Mouse (Mus musculus) CH12.LX (cell line): ENCODE results near the gene 1700010B08Rik.

Experiments
- CHD1 ChIP-seq: IDR thresholded peaks from 2 replicates; pipeline ENCODE4 v1.6.1; 2012; ENCODE audit warnings: low read depth, low read length, improper control_type of control experiment, inconsistent platforms
- CTCF ChIP-seq, 2 experiments: IDR thresholded peaks in 1 of 2; conservative IDR thresholded peaks in 1 of 2; 2 replicates each; pipeline ENCODE4 v1.5.1; 2011 to 2012; ENCODE audit warnings: low read depth in 2 of 2, low read length in 2 of 2, improper control_type of control experiment in 1 of 2, inconsistent platforms in 1 of 2, mild to moderate bottlenecking in 1 of 2, moderate library complexity in 1 of 2
- MAX ChIP-seq: IDR thresholded peaks from 2 replicates; pipeline ENCODE4 v1.6.1; 2011; ENCODE audit warnings: low read length, improper control_type of control experiment
- PAX5 ChIP-seq: IDR thresholded peaks from 2 replicates; pipeline ENCODE4 v1.6.1; 2012; ENCODE audit warnings: low read length, inconsistent platforms, mixed read lengths
- POLR2A ChIP-seq: IDR thresholded peaks from 2 replicates; pipeline ENCODE4 v1.6.1; 2011; ENCODE audit warnings: low read depth, mild to moderate bottlenecking, improper control_type of control experiment, low read length

DNA sequence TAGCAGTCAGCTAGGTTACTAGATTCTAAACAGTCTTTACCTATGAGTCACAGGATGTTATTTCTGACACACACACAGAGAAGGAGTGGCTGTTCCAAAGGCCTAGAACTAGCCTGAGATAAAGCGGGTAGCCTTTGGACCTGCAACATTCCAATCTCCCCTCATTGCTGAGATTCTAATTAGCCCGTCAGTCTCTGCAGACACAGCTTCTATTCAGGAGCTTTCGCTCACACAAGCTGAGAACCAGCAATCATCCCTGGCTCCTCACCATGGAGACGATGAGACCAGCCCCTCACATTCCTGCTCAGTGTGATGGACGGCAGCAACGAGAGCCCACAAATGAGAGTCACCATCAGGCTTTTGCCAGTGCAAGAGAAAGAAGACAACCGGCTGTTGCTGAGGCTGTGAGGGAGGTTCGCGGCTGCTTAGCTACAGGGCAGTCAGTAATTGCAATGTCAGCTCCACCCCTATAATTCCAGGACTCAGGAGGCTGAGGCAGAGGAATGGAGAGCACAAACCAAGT, 11.3 kb downstream of the 1700010B08Rik start:
- TF ChIP-seq CHD1 (no peak), CTCF (conservative IDR thresholded peaks at IDR 0.05 in 1 of 2, IDR thresholded peaks at IDR 0.05 in 1 of 2; ENCODE audit: low read depth in 2 of 2, low read length in 2 of 2) (no peak), PAX5 (no peak), POLR2A (no peak), MAX (no peak)
